Mouse (Mus musculus): Measurements from ENCODE around the gene Klhl25. TPM values are rescaled to one million over a fixed set of nuclear protein-coding genes. Genes with fewer than 3 reads are reported as not detected.
"Not testable (repeated sequence)": the region's sequence is repeated elsewhere in the genome, so short reads cannot be mapped to it uniquely, and the experiment has no call there.

The Klhl25 gene
- polyA plus RNA-seq, 1 experiment from 2014 or later: 23.9 TPM

- H3K4me3 ChIP-seq: peak overlapping the region; percentile 84
- H3K36me3 ChIP-seq: peaks cover 4% of the 10 kb centered on the region; the same call in 1 of the 2 replicates
- ATAC-seq (ENCODE audit: insufficient number of reproducible peaks, insufficient read depth, low FRiP score, low TSS enrichment): no peak
- no peaks in the 10 kb centered on the region for H3K27me3 ChIP-seq
- peak overlapping the region; percentile 87 for H3K4me2 ChIP-seq (replicated peaks)
- no peak overlapping the region; the same call in none of the 2 replicates for H3K9ac ChIP-seq
- peaks cover 18% of the 10 kb centered on the region for H3K4me1 ChIP-seq
- H3K9me3 ChIP-seq: no peaks in the 10 kb centered on the region
- H3K27ac ChIP-seq: peak overlapping the region; percentile 91
- 4% methylated on average over 6 of the region's 6 CpGs for WGBS
Measured at GRCm38 (mm10) chr7:75847489-75847888, 621 bp upstream of the Klhl25 start.

- H3K36me3 ChIP-seq: peaks cover 4% of the 10 kb centered on the region; the same call in 1 of the 2 replicates
- H3K4me1 ChIP-seq: peaks cover 29% of the 10 kb centered on the region
- peak overlapping the region; percentile 91 for H3K27ac ChIP-seq
- H3K9ac ChIP-seq: peak overlapping the region; percentile 85
- no peaks in the 10 kb centered on the region for H3K27me3 ChIP-seq
- H3K4me2 ChIP-seq (replicated peaks): peak overlapping the region; percentile 87
- 1% methylated on average over 25 of the region's 25 CpGs for WGBS
- ATAC-seq (ENCODE audit: insufficient number of reproducible peaks, insufficient read depth, low FRiP score, low TSS enrichment): no peak; the same call in 1 of the 2 replicates
- H3K9me3 ChIP-seq: no peaks in the 10 kb centered on the region
- peak overlapping the region; percentile 84 for H3K4me3 ChIP-seq
Measured at GRCm38 (mm10) chr7:75848776-75849670, 913 bp downstream of the Klhl25 start.

- H3K9me3 ChIP-seq; ATAC-seq (ENCODE audit: insufficient number of reproducible peaks, insufficient read depth, low FRiP score, low TSS enrichment); H3K27ac ChIP-seq; H3K27me3 ChIP-seq; H3K9ac ChIP-seq; H3K4me3 ChIP-seq; H3K36me3 ChIP-seq; H3K4me2 ChIP-seq (replicated peaks): not testable (repeated sequence)
- WGBS: 73% methylated on average over 1 of the region's 3 CpGs
- peaks cover 43% of the 10 kb centered on the region for H3K4me1 ChIP-seq
Measured at GRCm38 (mm10) chr7:75850396-75850795, 2.3 kb downstream of the Klhl25 start.

GRCm38 (mm10) chr7:75851290-75851689, 3.2 kb downstream of the Klhl25 start:
- Histone ChIP-seq H3K4me2 (replicated peaks) (no peak overlapping the region), H3K4me3 (no peak overlapping the region), H3K36me3 (peaks cover 4% of the 10 kb centered on the region; the same call in 1 of the 2 replicates), H3K9me3 (no peaks in the 10 kb centered on the region), H3K27me3 (no peaks in the 10 kb centered on the region), H3K4me1 (peaks cover 47% of the 10 kb centered on the region), H3K27ac (no peak overlapping the region), H3K9ac (no peak overlapping the region)
- 90% methylated on average over 10 of the region's 10 CpGs for WGBS
- ATAC-seq (ENCODE audit: insufficient number of reproducible peaks, insufficient read depth, low FRiP score, low TSS enrichment): no peak

- no peak overlapping the region for H3K9ac ChIP-seq
- no peak overlapping the region for H3K4me2 ChIP-seq (replicated peaks)
- no peak overlapping the region for H3K27ac ChIP-seq
- 62% methylated on average over 4 of the region's 4 CpGs for WGBS
- H3K36me3 ChIP-seq: peaks cover 4% of the 10 kb centered on the region; the same call in 1 of the 2 replicates
- no peak overlapping the region for H3K4me3 ChIP-seq
- no peak for ATAC-seq (ENCODE audit: insufficient number of reproducible peaks, insufficient read depth, low FRiP score, low TSS enrichment)
- peaks cover 47% of the 10 kb centered on the region for H3K4me1 ChIP-seq
- no peaks in the 10 kb centered on the region for H3K27me3 ChIP-seq
- H3K9me3 ChIP-seq: no peaks in the 10 kb centered on the region
Measured at GRCm38 (mm10) chr7:75852363-75852762, 4.3 kb downstream of the Klhl25 start.

GRCm38 (mm10) chr7:75853171-75853830, 5.2 kb downstream of the Klhl25 start:
- ATAC-seq (ENCODE audit: insufficient number of reproducible peaks, insufficient read depth, low FRiP score, low TSS enrichment): no peak
- Histone ChIP-seq H3K9ac (no peak overlapping the region), H3K4me1 (peaks cover 47% of the 10 kb centered on the region), H3K4me2 (replicated peaks) (no peak overlapping the region), H3K27ac (no peak overlapping the region), H3K9me3 (no peaks in the 10 kb centered on the region), H3K4me3 (no peak overlapping the region), H3K36me3 (peaks cover 4% of the 10 kb centered on the region; the same call in 1 of the 2 replicates), H3K27me3 (no peaks in the 10 kb centered on the region)
- 67% methylated on average over 8 of the region's 8 CpGs for WGBS

GRCm38 (mm10) chr7:75854231-75854925, 6.3 kb downstream of the Klhl25 start:
- Histone ChIP-seq H3K4me2 (replicated peaks) (no peak overlapping the region), H3K27me3 (no peaks in the 10 kb centered on the region), H3K36me3 (peaks cover 4% of the 10 kb centered on the region; the same call in 1 of the 2 replicates), H3K27ac (0 out of 2 replicates have a peak overlapping the region, but pooled peaks have one; percentile 23), H3K4me1 (peaks cover 43% of the 10 kb centered on the region), H3K9ac (peak overlapping the region; percentile 1; the same call in 1 of the 2 replicates), H3K9me3 (no peaks in the 10 kb centered on the region), H3K4me3 (no peak overlapping the region)
- no peak for ATAC-seq (ENCODE audit: insufficient number of reproducible peaks, insufficient read depth, low FRiP score, low TSS enrichment)
- WGBS: 43% methylated on average over 6 of the region's 6 CpGs

- ATAC-seq (ENCODE audit: insufficient number of reproducible peaks, insufficient read depth, low FRiP score, low TSS enrichment): no peak
- no peak overlapping the region for H3K4me2 ChIP-seq (replicated peaks)
- 0 out of 2 replicates have a peak overlapping the region, but pooled peaks have one; percentile 1 for H3K9ac ChIP-seq
- H3K27me3 ChIP-seq: no peaks in the 10 kb centered on the region
- H3K4me3 ChIP-seq: no peak overlapping the region
- H3K27ac ChIP-seq: no peak overlapping the region
- H3K4me1 ChIP-seq: peaks cover 37% of the 10 kb centered on the region
- 76% methylated on average over 6 of the region's 6 CpGs for WGBS
- H3K36me3 ChIP-seq: peaks cover 7% of the 10 kb centered on the region; the same call in 1 of the 2 replicates
- no peaks in the 10 kb centered on the region for H3K9me3 ChIP-seq
Measured at GRCm38 (mm10) chr7:75855028-75855427, 6.9 kb downstream of the Klhl25 start.

- ATAC-seq (ENCODE audit: insufficient number of reproducible peaks, insufficient read depth, low FRiP score, low TSS enrichment): no peak
- H3K36me3 ChIP-seq: peaks cover 9% of the 10 kb centered on the region; the same call in 1 of the 2 replicates
- 81% methylated on average over 11 of the region's 11 CpGs for WGBS
- H3K4me1 ChIP-seq: peaks cover 37% of the 10 kb centered on the region
- H3K27ac ChIP-seq: no peak overlapping the region
- H3K4me3 ChIP-seq: no peak overlapping the region
- H3K9ac ChIP-seq: no peak overlapping the region
- no peaks in the 10 kb centered on the region for H3K9me3 ChIP-seq
- no peak overlapping the region for H3K4me2 ChIP-seq (replicated peaks)
- no peaks in the 10 kb centered on the region for H3K27me3 ChIP-seq
Measured at GRCm38 (mm10) chr7:75856259-75856658, 8.1 kb downstream of the Klhl25 start.

GRCm38 (mm10) chr7:75859771-75860196, 11.7 kb downstream of the Klhl25 start:
- Histone ChIP-seq H3K4me1 (peaks cover 10% of the 10 kb centered on the region), H3K4me2 (replicated peaks) (no peak overlapping the region), H3K9ac (no peak overlapping the region), H3K36me3 (peaks cover 18% of the 10 kb centered on the region; the same call in 1 of the 2 replicates), H3K9me3 (no peaks in the 10 kb centered on the region; the same call in 1 of the 2 replicates), H3K27me3 (no peaks in the 10 kb centered on the region), H3K4me3 (no peak overlapping the region), H3K27ac (no peak overlapping the region)
- 0 out of 2 replicates have a peak, but pooled peaks have one; percentile 42 for ATAC-seq (ENCODE audit: insufficient number of reproducible peaks, insufficient read depth, low FRiP score, low TSS enrichment)
- WGBS: 81% methylated on average over 9 of the region's 9 CpGs

Data from embryonic facial prominence, embryonic 12.5 days (tissue).